In genomic region chr6:128841327-128842089, GRCm38 (mm10) we compare ENCODE assay signal across 8 mouse cellular contexts. TPM values are rescaled to one million over a fixed set of nuclear protein-coding genes. Genes with fewer than 3 reads are reported as not detected.
A peak's percentile ranks its signal among the peaks of the same experiment; 100 is the strongest.
DNase-seq lines count a peak whose midpoint lies in the region; ATAC-seq lines count a peak whose summit lies in the region.

No protein-coding gene starts in this region.

- no peaks in the 10 kb centered on the region for H3K27me3 ChIP-seq in heart, embryonic 13.5 days (replicated peaks)
- no peaks in the 10 kb centered on the region for H3K27me3 ChIP-seq in hindbrain, embryonic 16.5 days (replicated peaks; ENCODE audit: control insufficient read depth, insufficient read depth, low read length)
- no peaks in the 10 kb centered on the region for H3K27me3 ChIP-seq in midbrain, embryonic 14.5 days (ENCODE audit: control insufficient read depth, insufficient read depth, low read length)

- H3K9me3 ChIP-seq in heart, embryonic 13.5 days, result no peaks in the 10 kb centered on the region
- no peaks in the 10 kb centered on the region for H3K9me3 ChIP-seq in hindbrain, embryonic 16.5 days (ENCODE audit: control insufficient read depth, low read length)
- H3K9me3 ChIP-seq in midbrain, embryonic 14.5 days (ENCODE audit: control insufficient read depth, low read length), result no peaks in the 10 kb centered on the region

- peaks cover 34% of the 10 kb centered on the region for H3K4me1 ChIP-seq in heart, embryonic 13.5 days
- H3K4me1 ChIP-seq in hindbrain, embryonic 16.5 days (ENCODE audit: control insufficient read depth, insufficient read depth, low read depth, low read length), result peaks cover 12% of the 10 kb centered on the region; the same call in 1 of the 2 replicates
- peaks cover 13% of the 10 kb centered on the region; the same call in 1 of the 2 replicates for H3K4me1 ChIP-seq in midbrain, embryonic 14.5 days (ENCODE audit: control insufficient read depth, insufficient read depth, low read length)

- H3K36me3 ChIP-seq in heart, embryonic 13.5 days, result no peaks in the 10 kb centered on the region
- H3K36me3 ChIP-seq in hindbrain, embryonic 16.5 days (ENCODE audit: control insufficient read depth, insufficient read depth, low read length), result no peaks in the 10 kb centered on the region
- H3K36me3 ChIP-seq in midbrain, embryonic 14.5 days (ENCODE audit: control insufficient read depth, insufficient read depth, low read length), result no peaks in the 10 kb centered on the region

- 0 out of 2 replicates have a peak overlapping the region, but pooled peaks have one; percentile 92 for H3K27ac ChIP-seq in heart, embryonic 13.5 days (replicated peaks)
- no peak overlapping the region for H3K27ac ChIP-seq in hindbrain, embryonic 16.5 days (ENCODE audit: low read depth, low read length)
- no peak overlapping the region for H3K27ac ChIP-seq in midbrain, embryonic 14.5 days (replicated peaks; ENCODE audit: low read depth, low read length)

- peak overlapping the region; percentile 84 for H3K4me2 ChIP-seq in heart, embryonic 13.5 days
- H3K4me2 ChIP-seq in hindbrain, embryonic 16.5 days (ENCODE audit: low read length), result peak overlapping the region; percentile 62
- peak overlapping the region; percentile 69 for H3K4me2 ChIP-seq in midbrain, embryonic 14.5 days (ENCODE audit: low read length)

- intact Hi-C loops in heart, postnatal 36 days (cut with DNase I), result loop anchor here (2.0 to 5.0 kb wide), 2 partner anchors 13 to 686 kb away; no protein-coding TSS in a partner anchor

- H3K4me3 ChIP-seq in heart, embryonic 13.5 days, result peak overlapping the region; percentile 67
- peak overlapping the region; percentile 81 for H3K4me3 ChIP-seq in hindbrain, embryonic 16.5 days (ENCODE audit: low read length)
- H3K4me3 ChIP-seq in midbrain, embryonic 14.5 days (replicated peaks; ENCODE audit: low read depth, low read length), result peak overlapping the region; percentile 68

- H3K9ac ChIP-seq in heart, embryonic 13.5 days, result peak overlapping the region; percentile 89; the same call in 1 of the 2 replicates
- no peak overlapping the region; the same call in 1 of the 2 replicates for H3K9ac ChIP-seq in hindbrain, embryonic 16.5 days (ENCODE audit: low read depth, low read length)
- H3K9ac ChIP-seq in midbrain, embryonic 14.5 days (replicated peaks; ENCODE audit: low read length), result no peak overlapping the region; the same call in 1 of the 2 replicates

- no peak for DNase-seq in heart, postnatal 36 days
- DNase-seq in c-Kit-positive CD71-positive TER-119-negative erythroid progenitor cells, embryonic 14.5 days (ENCODE audit: low read depth), result peak; percentile 31
- no peak for DNase-seq in midbrain, embryonic 14.5 days
- DNase-seq in gastrocnemius, adult 8-10 months (ENCODE audit: low spot score in 2 of 2), result no peak
- DNase-seq in layer of hippocampus, adult 11-12 months (ENCODE audit: low spot score), result no peak
- no peak for DNase-seq in frontal cortex, postnatal 14 days (ENCODE audit: low spot score in 2 of 2)

- 37% methylated on average over 4 of the region's 4 CpGs for WGBS in heart, embryonic 13.5 days
- WGBS in hindbrain, embryonic 16.5 days, result 31% methylated on average over 4 of the region's 4 CpGs
- WGBS in midbrain, embryonic 14.5 days, result 45% methylated on average over 4 of the region's 4 CpGs

- ATAC-seq in heart, embryonic 13.5 days (ENCODE audit: extremely low read depth, insufficient number of reproducible peaks, low FRiP score, low TSS enrichment), result no peak
- no peak for ATAC-seq in hindbrain, embryonic 16.5 days
- ATAC-seq in midbrain, embryonic 14.5 days (ENCODE audit: low FRiP score, low TSS enrichment), result no peak

RNA-seq across cellular contexts. Expression of gene Klrb1b, which starts 15.4 kb away (rescaled TPM):
- not detected in 2 replicates for polyA plus RNA-seq in heart, embryonic 13.5 days (2015; fragmentation: Nextera tagmentation; extraction: Ambion mirVana)
- not detected for total RNA-seq in heart, postnatal 36 days (2021)
- polyA plus RNA-seq in hindbrain, embryonic 16.5 days (2015; fragmentation: Nextera tagmentation; extraction: Ambion mirVana), result not detected in 2 replicates
- polyA plus RNA-seq in midbrain, embryonic 14.5 days (2014; fragmentation: Nextera tagmentation; extraction: Ambion mirVana), result 0.09 and 0.14 TPM in 2 replicates
- not detected for total RNA-seq in gastrocnemius, adult 8-10 months (2022)

RNA-seq across cellular contexts. Expression of gene Gm44511, which starts 15.4 kb away (rescaled TPM):
- not detected in 2 replicates for polyA plus RNA-seq in heart, embryonic 13.5 days (2015; fragmentation: Nextera tagmentation; extraction: Ambion mirVana)
- not detected for total RNA-seq in heart, postnatal 36 days (2021)
- not detected in 2 replicates for polyA plus RNA-seq in hindbrain, embryonic 16.5 days (2015; fragmentation: Nextera tagmentation; extraction: Ambion mirVana)
- not detected in 2 replicates for polyA plus RNA-seq in midbrain, embryonic 14.5 days (2014; fragmentation: Nextera tagmentation; extraction: Ambion mirVana)
- total RNA-seq in gastrocnemius, adult 8-10 months (2022), result under 1 TPM in 1 of 4 experiments, not detected in 3; 0.61 TPM

RNA-seq across cellular contexts. Expression of gene Clec2i, which starts 45.9 kb away (rescaled TPM):
- polyA plus RNA-seq in heart, embryonic 13.5 days (2015; fragmentation: Nextera tagmentation; extraction: Ambion mirVana), result not detected in 2 replicates
- not detected for total RNA-seq in heart, postnatal 36 days (2021)
- not detected in 2 replicates for polyA plus RNA-seq in hindbrain, embryonic 16.5 days (2015; fragmentation: Nextera tagmentation; extraction: Ambion mirVana)
- polyA plus RNA-seq in midbrain, embryonic 14.5 days (2014; fragmentation: Nextera tagmentation; extraction: Ambion mirVana), result not detected in 2 replicates
- not detected for total RNA-seq in gastrocnemius, adult 8-10 months (2022)

RNA-seq across cellular contexts. Expression of gene BC035044, which starts 49.4 kb away (rescaled TPM):
- polyA plus RNA-seq in heart, embryonic 13.5 days (2015; fragmentation: Nextera tagmentation; extraction: Ambion mirVana), result 0.45 and 0.60 TPM in 2 replicates
- total RNA-seq in heart, postnatal 36 days (2021), result under 1 TPM in 1 of 2 experiments, not detected in 1; 0.38 TPM
- 0.49 and 0.72 TPM in 2 replicates for polyA plus RNA-seq in hindbrain, embryonic 16.5 days (2015; fragmentation: Nextera tagmentation; extraction: Ambion mirVana)
- polyA plus RNA-seq in midbrain, embryonic 14.5 days (2014; fragmentation: Nextera tagmentation; extraction: Ambion mirVana), result 0.19 and 0.36 TPM in 2 replicates
- total RNA-seq in gastrocnemius, adult 8-10 months (2022), result not detected

RNA-seq across cellular contexts. Expression of gene Klrb1c, which starts 52.5 kb away (rescaled TPM):
- polyA plus RNA-seq in heart, embryonic 13.5 days (2015; fragmentation: Nextera tagmentation; extraction: Ambion mirVana), result 0.15 TPM in 1 of 2 replicates, not detected in the other
- under 1 TPM in 1 of 2 experiments, not detected in 1; 0.16 TPM for total RNA-seq in heart, postnatal 36 days (2021)
- 0.11 and 0.15 TPM in 2 replicates for polyA plus RNA-seq in hindbrain, embryonic 16.5 days (2015; fragmentation: Nextera tagmentation; extraction: Ambion mirVana)
- not detected in 2 replicates for polyA plus RNA-seq in midbrain, embryonic 14.5 days (2014; fragmentation: Nextera tagmentation; extraction: Ambion mirVana)
- not detected for total RNA-seq in gastrocnemius, adult 8-10 months (2022)
